Mouse (Mus musculus) cerebellum, adult 2 months (tissue): ENCODE measurements around the gene Maml3.

Source experiments
- CTCF ChIP-seq: fragments of 200-500 bp; IDR thresholded peaks from 2 replicates; pipeline ENCODE4 v1.5.1; 2011; ENCODE audit warnings: low read depth, mild to moderate bottlenecking, control low read depth, low read length, moderate library complexity, borderline replicate concordance; ENCODE audit not compliant: insufficient read depth
- POLR2A ChIP-seq: fragments of 200-500 bp; IDR thresholded peaks from 2 replicates; pipeline ENCODE4 v1.6.1; 2011; ENCODE audit warnings: low read length, control low read depth, borderline replicate concordance; ENCODE audit not compliant: insufficient read depth

DNA sequence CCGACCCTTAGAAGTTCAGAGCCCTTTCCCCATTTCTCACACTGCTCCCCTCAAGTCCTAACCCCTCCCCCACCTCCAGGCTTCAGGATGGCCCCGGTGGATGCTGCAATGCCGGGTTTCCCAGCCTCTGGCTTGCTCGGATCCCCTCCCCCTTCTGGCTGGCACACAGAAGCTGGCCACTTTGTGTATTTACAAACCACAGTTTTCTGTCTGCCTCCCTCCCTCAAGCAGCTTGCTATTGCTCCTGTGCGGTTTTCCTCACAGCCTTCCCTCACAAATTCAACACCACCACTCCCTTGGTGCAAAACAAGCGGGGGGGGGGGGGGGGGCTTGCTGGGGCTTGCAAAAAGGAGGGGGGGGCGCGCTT lies 216.6 kb downstream of the Maml3 start:
- TF ChIP-seq CTCF (no peak), POLR2A (no peak)
